In genomic region chr9:56882818-56883217, GRCm38 (mm10) we compare ENCODE assay signal across 12 mouse cellular contexts. TPM values are rescaled to one million over a fixed set of nuclear protein-coding genes. Genes with fewer than 3 reads are reported as not detected.
A peak's percentile ranks its signal among the peaks of the same experiment; 100 is the strongest.
DNase-seq lines count a peak whose midpoint lies in the region.
"Had no signal": no experiment of that assay in that cellular context is flagged by ENCODE, and none has a peak within 500 bp of the region (broad histone marks: within the 10 kb centered on the region; RNA-seq: fewer than 3 reads in every experiment).

No protein-coding gene starts in this region.

- no peak overlapping the region for H3K4me3 ChIP-seq in embryonic facial prominence, embryonic 10.5 days
- H3K4me3 ChIP-seq: midbrain, embryonic 13.5 days had no signal

- WGBS in embryonic facial prominence, embryonic 10.5 days = 71% methylated on average over 12 of the region's 12 CpGs

- peak; percentile 45 for DNase-seq in kidney, adult 9 months
- DNase-seq in kidney, adult 11 months = no peak
- DNase-seq in embryonic facial prominence, embryonic 10.5 days (ENCODE audit: low spot score) = no peak
- peak; percentile 79 for DNase-seq in heart, adult 8-10 months (ENCODE audit: low spot score)
- peak; percentile 68 for DNase-seq in kidney, postnatal 14 days
- no peak for DNase-seq in adrenal gland, adult (ENCODE audit: inconsistent age in 2 of 2, low spot score in 1 of 2)
- no peak for DNase-seq in frontal cortex, postnatal 10 days (ENCODE audit: low spot score in 2 of 2)
- DNase-seq in adrenal gland, postnatal 14 days = no peak
- DNase-seq: thymus, adult 18-20 months had no signal

- 0 out of 2 replicates have a peak overlapping the region, but pooled peaks have one; percentile 8 for H3K27ac ChIP-seq in embryonic facial prominence, embryonic 10.5 days (replicated peaks)
- H3K27ac ChIP-seq: midbrain, embryonic 13.5 days had no signal

- H3K4me1 ChIP-seq in embryonic facial prominence, embryonic 10.5 days = peaks cover 23% of the 10 kb centered on the region
- H3K4me1 ChIP-seq: midbrain, embryonic 13.5 days had no signal

- H3K36me3 ChIP-seq in embryonic facial prominence, embryonic 10.5 days (replicated peaks) = 0 out of 2 replicates have a peak, but pooled peaks cover 3% of the 10 kb centered on the region
- H3K36me3 ChIP-seq: midbrain, embryonic 13.5 days had no signal

- H3K9me3 ChIP-seq in embryonic facial prominence, embryonic 10.5 days = no peaks in the 10 kb centered on the region
- H3K9me3 ChIP-seq: midbrain, embryonic 13.5 days had no signal

- peaks cover 5% of the 10 kb centered on the region; the same call in 1 of the 2 replicates for H3K27me3 ChIP-seq in embryonic facial prominence, embryonic 10.5 days (replicated peaks; ENCODE audit: low read depth, poor library complexity, severe bottlenecking)
- H3K27me3 ChIP-seq: midbrain, embryonic 13.5 days had no signal

RNA-seq across cellular contexts. Expression of gene Cspg4, which starts 18.0 kb away (rescaled TPM):
- 2.2 and 2.5 TPM in 2 replicates for polyA plus RNA-seq in embryonic facial prominence, embryonic 10.5 days (2016; fragmentation: Nextera tagmentation; extraction: Ambion mirVana)
- total RNA-seq in heart, adult 8-10 months (2022) = 10 to 100 TPM in 3 of 4 experiments, 1 to 10 TPM in 1; 9.4 to 14.7 (median 10.7) TPM
- total RNA-seq in adrenal gland, postnatal 14 days (2021) = 12.5 and 17.0 TPM in 2 replicates

RNA-seq across cellular contexts. Expression of gene Odf3l1, which starts 18.3 kb away (rescaled TPM):
- polyA plus RNA-seq in embryonic facial prominence, embryonic 10.5 days (2016; fragmentation: Nextera tagmentation; extraction: Ambion mirVana) = not detected in 2 replicates
- not detected for total RNA-seq in heart, adult 8-10 months (2022)
- total RNA-seq in adrenal gland, postnatal 14 days (2021) = 2.0 and 3.2 TPM in 2 replicates
- total RNA-seq: layer of hippocampus, adult 18-20 months had no signal
- polyA plus RNA-seq: liver, embryonic 11.5 days; midbrain, embryonic 13.5 days had no signal

RNA-seq across cellular contexts. Expression of gene Snx33, which starts 45.4 kb away (rescaled TPM):
- polyA plus RNA-seq in embryonic facial prominence, embryonic 10.5 days (2016; fragmentation: Nextera tagmentation; extraction: Ambion mirVana) = 10.4 and 11.1 TPM in 2 replicates
- 10 to 100 TPM in 1 of 4 experiments, 1 to 10 TPM in 3; 7.3 to 10.3 (median 8.4) TPM for total RNA-seq in heart, adult 8-10 months (2022)
- total RNA-seq in adrenal gland, postnatal 14 days (2021) = 17.9 and 22.6 TPM in 2 replicates

RNA-seq across cellular contexts. Expression of gene Imp3, which starts 54.5 kb away (rescaled TPM):
- polyA plus RNA-seq in embryonic facial prominence, embryonic 10.5 days (2016; fragmentation: Nextera tagmentation; extraction: Ambion mirVana) = 66.3 and 69.3 TPM in 2 replicates
- 10 to 100 TPM; 58.6 to 70.1 (median 65.8) TPM for total RNA-seq in heart, adult 8-10 months (2022)
- total RNA-seq in adrenal gland, postnatal 14 days (2021) = 76.4 and 88.5 TPM in 2 replicates

Comparison
In these comparisons a context has a peak if more than half of its experiments do, and no peak if none do; other contexts are left out.
1. DNase-seq: peak in kidney, adult 9 months (single experiment), heart, adult 8-10 months (single experiment) and kidney, postnatal 14 days (single experiment); none in kidney, adult 11 months (single experiment), embryonic facial prominence, embryonic 10.5 days (single experiment), adrenal gland, adult (0 of 2), frontal cortex, postnatal 10 days (0 of 2) and adrenal gland, postnatal 14 days (single experiment).